Mouse (Mus musculus) hematopoietic stem cell, adult 5-6 weeks (primary cell): Measurements from ENCODE around the gene Lce1a1. TPM values are rescaled to one million over a fixed set of nuclear protein-coding genes. Genes with fewer than 3 reads are reported as not detected.
A peak's percentile ranks its signal among the peaks of the same experiment; 100 is the strongest.

Experiments
- ATAC-seq, 2 experiments: fragments of 125-278 bp in 1 of 2; replicated peaks in 1 of 2; 2 replicates each; pipeline ENCODE4 v1.8.0; 2016 to 2017; ENCODE audit warnings: inconsistent platforms in 2 of 2, mild to moderate bottlenecking in 2 of 2, moderate number of reproducible peaks in 2 of 2, low read depth in 1 of 2, moderate TSS enrichment in 1 of 2; ENCODE audit not compliant: low FRiP score in 2 of 2, poor library complexity in 2 of 2, severe bottlenecking in 2 of 2, insufficient read depth in 1 of 2, low TSS enrichment in 1 of 2
- total RNA-seq: library from RNA; stranded (forward); fragments of 172-1452, 232-1000 nt; gene quantifications from 2 replicates; pipeline ENCODE4 v1.2.3, GENCODE M21; 2017

Gene Lce1a1
- not detected in 2 replicates for total RNA-seq

DNA sequence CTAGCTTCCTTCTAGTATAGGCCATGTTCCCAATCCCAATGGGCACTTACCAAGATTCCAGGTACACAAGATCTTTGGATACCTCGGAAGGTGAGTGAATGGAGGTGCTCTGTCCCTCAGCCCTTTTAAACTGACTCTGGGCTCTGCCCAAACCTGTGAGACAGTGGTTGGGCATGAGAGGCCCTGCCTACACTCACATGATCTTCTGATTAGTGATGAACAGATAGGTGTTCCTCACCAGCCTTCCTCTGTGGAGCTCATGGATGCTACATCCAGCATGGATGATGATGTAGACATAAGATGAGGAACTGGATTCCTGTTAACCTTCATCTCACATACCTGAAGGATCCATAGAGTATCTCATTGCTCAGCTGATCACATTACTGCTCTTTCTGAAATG, at the start of gene Lce1a1:
Lce1a1 (minus strand) TSS at position 101 of the 400 bp plus-strand sequence.
- no peak for ATAC-seq

DNA sequence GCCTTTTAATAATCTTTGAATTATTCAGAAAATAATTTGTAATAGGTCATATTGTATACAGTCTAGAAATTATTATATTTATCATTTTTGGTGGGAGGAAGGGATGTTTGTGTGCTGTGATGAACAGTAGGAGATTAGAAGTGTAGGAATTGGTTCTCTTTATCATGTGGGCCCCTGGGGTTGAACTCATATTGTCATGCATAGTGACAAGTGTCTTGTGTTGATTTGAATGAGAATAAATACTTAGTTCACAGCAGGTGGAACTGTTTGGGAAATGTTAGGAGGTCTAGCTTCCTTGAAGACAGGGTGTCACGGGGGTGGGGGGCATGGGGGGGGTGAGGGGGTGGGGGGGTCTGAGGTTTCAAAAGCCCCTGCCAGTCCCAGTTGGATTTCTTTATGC, 46.5 kb upstream of the Lce1a1 start:
- ATAC-seq: no peak

DNA sequence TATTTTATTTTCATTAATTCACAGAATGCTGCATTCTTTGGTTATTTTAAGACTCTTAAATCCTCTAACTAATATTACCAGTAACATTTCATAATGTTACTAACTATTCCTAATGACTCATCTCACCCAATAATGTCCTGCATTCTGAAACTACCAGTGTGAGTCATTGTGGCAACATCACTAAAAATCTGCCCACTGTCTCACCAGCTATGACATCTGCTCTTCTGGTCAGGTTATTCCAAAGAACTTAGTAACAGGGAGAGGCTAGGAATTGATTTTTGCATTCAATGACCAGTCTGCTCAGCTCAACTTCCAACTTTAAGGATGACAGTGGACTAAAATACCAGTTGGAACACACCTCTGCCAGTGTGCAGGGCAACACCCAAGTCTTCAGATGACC, 43.6 kb upstream of the Lce1a1 start:
- no peak for ATAC-seq

- peak in 1 of 2 experiments; percentile 58; a peak in 2 of 4 replicates for ATAC-seq
Observed at GRCm38 (mm10) chr3:92689154-92689553, 41.0 kb upstream of the Lce1a1 start.

DNA sequence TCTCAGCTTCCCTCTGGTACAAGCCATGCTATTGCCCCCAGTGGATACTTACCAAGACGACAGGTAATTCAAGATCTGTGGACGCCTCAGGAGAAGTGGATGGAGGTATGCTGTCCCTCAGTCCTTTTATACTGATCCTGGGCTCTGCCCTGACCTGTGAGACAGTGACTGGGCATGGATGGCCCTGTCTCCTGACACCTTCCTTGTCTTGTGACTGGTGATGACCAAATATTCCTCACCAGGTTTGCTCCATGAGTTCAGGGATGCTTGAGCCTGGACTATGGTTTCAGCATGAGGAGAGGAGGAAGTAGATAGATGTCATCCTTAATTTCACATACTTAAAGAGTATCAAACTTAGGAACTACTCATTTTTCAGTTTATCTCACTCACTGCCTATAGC, 39.0 kb upstream of the Lce1a1 start, which contains the start of gene Lce1d:
Lce1d (minus strand) TSS at position 101 of the 400 bp plus-strand sequence.
- ATAC-seq: no peak

DNA sequence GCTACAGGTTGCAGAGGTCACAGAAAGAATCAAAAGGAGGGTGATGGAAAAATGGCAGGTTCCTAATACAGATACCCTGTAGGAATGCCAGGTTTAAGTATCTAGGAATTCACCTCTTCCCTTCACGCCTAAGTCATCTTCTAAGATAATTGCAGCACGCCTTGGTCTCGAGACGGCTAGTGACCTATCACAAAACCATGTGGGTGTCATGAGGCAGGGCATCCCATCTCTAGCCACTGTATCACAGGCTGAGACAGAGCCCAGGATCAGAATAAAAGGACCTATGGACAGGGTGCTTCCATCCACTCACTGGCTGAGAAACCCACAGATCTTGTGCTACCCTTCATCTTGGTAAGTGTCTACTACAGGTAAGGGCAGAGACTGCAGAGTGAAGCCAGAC, 30.8 kb upstream of the Lce1a1 start, which contains the start of gene Lce1c:
Lce1c (plus strand) TSS at position 301 of the 400 bp plus-strand sequence.
- no peak for ATAC-seq

DNA sequence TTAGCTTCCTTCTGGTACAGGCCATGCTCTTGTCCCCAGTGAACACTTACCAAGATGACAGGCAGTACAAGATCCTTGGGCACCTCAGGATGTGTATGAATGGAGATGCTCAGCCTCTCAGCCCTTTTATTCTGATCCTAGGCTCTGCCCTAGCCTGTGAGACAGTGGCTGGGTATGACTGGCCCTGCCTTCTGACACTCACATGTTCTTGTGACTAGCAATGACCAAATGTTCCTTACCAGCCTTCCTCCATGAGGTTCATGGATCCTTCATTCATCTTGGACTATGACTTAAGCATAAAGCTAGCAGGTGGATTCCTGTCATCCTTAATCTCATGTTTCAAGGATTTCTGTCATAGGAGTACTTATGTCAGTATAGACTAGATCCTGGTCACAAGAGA, 22.1 kb upstream of the Lce1a1 start, which contains the start of gene Lce1a2:
Lce1a2 (minus strand) TSS at position 101 of the 400 bp plus-strand sequence.
- no peak for ATAC-seq

DNA sequence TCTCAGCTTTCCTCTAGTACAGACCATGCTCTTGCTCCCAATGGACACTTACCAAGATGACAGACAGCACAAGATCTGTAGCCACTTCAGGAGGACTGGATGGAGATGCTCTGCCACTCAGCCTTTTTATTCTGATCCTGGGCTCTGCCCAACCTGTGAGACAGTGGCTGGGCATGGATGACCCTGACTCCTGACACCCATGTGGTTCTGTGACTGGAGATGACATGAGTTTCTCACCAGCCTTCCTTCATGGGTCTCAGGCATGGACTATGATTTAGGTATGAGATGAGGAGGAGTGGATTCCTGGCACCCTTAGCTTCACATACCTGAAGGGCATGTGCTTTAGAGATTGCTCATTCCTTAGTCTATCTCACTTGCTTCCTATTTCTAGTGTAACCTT, 8.7 kb upstream of the Lce1a1 start, which contains the start of gene Lce1b:
Lce1b (minus strand) TSS at position 101 of the 400 bp plus-strand sequence.
- ATAC-seq: no peak

DNA sequence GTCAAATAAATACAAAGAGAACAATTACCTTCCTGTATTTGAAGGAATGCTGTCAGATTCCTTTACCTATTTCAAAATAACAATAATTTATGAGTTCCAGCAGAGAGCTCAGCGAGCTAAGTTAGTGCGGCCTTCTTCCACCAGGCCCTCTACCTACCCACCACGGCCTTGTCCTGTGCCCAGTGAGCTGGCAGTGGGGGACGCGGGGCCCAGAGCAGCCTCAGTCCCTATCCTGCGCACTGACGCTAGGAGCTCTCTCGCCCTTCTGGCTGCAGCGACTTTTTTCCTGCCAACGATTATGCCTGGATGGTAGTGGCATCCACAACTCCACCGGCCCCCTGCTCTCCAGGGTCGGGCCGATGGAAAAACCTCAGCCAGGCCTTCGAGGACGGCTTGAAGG, 8.3 kb downstream of the Lce1a1 start:
- ATAC-seq: no peak

DNA sequence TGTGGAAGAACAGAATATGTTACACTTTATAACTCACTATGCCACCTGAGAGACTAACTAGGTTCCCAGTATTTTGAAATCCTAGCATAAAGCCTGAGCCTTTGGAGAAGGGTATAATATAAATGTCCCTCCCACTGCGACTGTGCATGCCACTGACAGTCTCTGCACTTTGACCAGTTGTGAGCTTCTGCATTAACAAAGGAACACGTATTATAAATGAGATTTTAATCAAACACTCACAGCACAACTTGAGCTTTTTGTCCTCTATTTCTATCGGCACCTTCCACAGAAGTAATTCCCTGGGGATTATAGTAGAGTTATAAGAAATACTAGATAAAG, 9.5 kb downstream of the Lce1a1 start:
- ATAC-seq: no peak

GRCm38 (mm10) chr3:92637745-92638652, 10.1 kb downstream of the Lce1a1 start:
- ATAC-seq: no peak

DNA sequence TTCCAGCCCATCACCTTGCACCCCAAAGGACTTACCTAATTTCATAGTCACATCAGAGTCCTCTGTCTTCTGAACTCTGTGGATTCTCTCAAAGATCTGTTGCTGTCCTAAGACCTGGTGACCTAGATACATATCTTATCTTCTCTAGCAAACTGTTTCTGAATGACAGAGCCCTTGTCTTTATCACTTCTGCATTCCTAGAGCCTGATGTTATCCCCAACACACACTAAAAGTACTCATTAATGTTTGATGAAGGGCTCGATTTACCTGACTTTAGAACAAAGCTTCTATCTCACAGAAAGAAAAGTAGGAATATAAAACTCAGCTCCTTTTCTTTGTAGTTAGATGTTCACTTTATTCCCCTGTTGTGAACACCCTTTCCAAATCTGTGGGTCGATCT, 26.5 kb downstream of the Lce1a1 start, which contains the start of gene Lce6a:
Lce6a (minus strand) TSS at position 101 of the 400 bp plus-strand sequence.
- ATAC-seq: no peak

- ATAC-seq: no peak
Observed at GRCm38 (mm10) chr3:92609804-92610203, 38.3 kb downstream of the Lce1a1 start.

- no peak for ATAC-seq
Observed at GRCm38 (mm10) chr3:92607392-92607791, 40.7 kb downstream of the Lce1a1 start, which contains the start of gene 2210017I01Rik. Gene 2210017I01Rik, minus strand, starts transcription at chr3:92607492.

DNA sequence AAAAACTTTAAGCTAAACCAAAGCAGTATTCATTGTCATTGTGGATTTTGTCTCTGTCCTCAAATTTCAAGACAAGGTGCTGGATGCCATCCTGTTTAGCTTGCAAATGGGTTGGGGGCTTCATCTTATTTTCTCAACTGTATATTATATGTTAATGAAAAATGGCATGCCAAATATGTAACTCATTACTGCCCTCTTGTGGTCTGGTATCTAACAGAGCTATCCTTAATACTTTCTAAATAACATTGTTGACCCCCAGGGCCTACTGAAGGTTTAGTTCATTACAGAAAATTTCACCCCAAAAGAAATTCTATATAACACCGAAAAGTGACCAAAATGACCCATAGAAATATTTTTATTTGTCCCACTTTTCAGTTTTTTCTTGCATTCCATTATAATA, 45.9 kb downstream of the Lce1a1 start:
- 0 out of 4 replicates have a peak, but pooled peaks of 1 of the 2 experiments have one; percentile 22 for ATAC-seq

DNA sequence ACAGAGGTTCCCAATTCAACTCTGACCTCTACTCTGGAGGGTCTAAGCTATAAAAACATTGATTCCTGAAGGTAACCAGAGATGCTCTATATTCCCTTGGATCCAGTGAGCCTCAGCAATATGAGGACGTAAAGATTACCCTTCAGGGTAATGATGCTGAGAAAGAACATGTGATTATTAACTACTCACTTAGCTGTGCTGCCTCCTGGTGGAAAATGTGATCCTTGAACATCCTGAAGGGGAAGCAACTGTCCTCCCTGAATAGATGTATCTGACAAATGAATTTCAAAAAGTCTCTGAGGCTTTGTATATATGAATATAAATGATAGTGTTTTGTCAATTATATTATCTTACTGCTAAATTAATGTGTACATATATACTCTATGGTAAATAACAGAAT, 47.7 kb downstream of the Lce1a1 start:
- no peak for ATAC-seq

GRCm38 (mm10) chr3:92599973-92600372, 48.1 kb downstream of the Lce1a1 start:
- ATAC-seq: no peak

- no peak for ATAC-seq
Observed at GRCm38 (mm10) chr3:92598429-92598828, 49.7 kb downstream of the Lce1a1 start.
